Mouse (Mus musculus): Measurements from ENCODE around the gene Axdnd1. TPM values are rescaled to one million over a fixed set of nuclear protein-coding genes. Genes with fewer than 3 reads are reported as not detected.

Gene Axdnd1
- polyA plus RNA-seq, 1 experiment from 2014 or later = 0.84 TPM

DNA sequence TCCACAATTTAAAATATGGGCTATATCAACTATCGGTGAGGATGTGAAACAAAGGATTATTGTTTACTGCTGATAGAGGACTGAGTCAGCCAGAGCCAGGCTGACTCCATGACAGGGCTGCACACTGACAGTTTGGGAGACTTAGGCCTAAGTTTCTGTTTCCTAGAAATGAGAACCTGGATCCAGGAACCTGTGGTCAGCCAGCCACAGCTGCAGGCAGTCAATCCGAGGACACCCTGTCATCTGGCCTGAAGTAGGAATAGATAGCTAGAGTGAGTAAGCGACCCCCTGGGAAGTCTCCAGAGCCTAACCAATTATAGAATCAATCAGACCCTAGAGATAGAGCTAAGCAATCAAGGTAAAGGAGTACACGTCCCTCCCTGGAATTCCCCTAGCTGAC lies 76.5 kb downstream of the Axdnd1 start:
- Histone ChIP-seq H3K4me1 (ENCODE audit: insufficient read depth, low read depth, low read length) (no peaks in the 10 kb centered on the region), H3K27ac (ENCODE audit: low read length) (no peak overlapping the region), H3K27me3 (replicated peaks; ENCODE audit: insufficient read depth, low read length) (no peaks in the 10 kb centered on the region), H3K36me3 (ENCODE audit: insufficient read depth, low read length) (no peaks in the 10 kb centered on the region), H3K9me3 (ENCODE audit: low read length) (no peaks in the 10 kb centered on the region), H3K4me3 (ENCODE audit: low read depth, low read length) (no peak overlapping the region), H3K9ac (replicated peaks; ENCODE audit: low read depth) (no peak overlapping the region), H3K4me2 (replicated peaks; ENCODE audit: low read depth, low read length) (no peak overlapping the region)
- DNase-seq (ENCODE audit: low spot score) (no peak), ATAC-seq (no peak)
- TF ChIP-seq CTCF (IDR thresholded peaks at IDR 0.05) (no peak), EP300 (IDR thresholded peaks at IDR 0.05) (no peak)
- 41% methylated on average over 4 of the region's 4 CpGs for WGBS

DNA sequence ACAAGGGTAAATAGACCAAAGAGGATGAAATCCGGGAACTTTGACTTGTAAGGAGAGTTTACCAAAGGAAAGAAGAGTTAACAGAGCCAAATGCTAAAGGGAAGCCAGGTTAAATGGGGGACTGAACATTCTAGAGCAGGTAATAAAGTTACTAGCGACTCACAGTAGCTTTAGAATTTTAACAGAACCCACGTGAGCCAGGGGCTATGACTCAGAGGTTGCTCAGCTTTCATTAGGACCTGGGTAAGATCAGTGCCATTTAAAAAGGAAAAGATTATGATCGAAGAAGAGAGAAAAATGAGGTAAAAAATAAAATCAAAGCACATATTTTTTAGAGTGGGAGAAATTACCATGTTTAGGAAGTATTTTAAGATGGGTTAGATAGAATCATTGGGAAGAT lies 80.1 kb downstream of the Axdnd1 start:
- Histone ChIP-seq H3K36me3 (ENCODE audit: insufficient read depth, low read length) (no peaks in the 10 kb centered on the region), H3K4me3 (ENCODE audit: low read depth, low read length) (no peak overlapping the region), H3K4me2 (replicated peaks; ENCODE audit: low read depth, low read length) (no peak overlapping the region), H3K9me3 (ENCODE audit: low read length) (no peaks in the 10 kb centered on the region), H3K9ac (replicated peaks; ENCODE audit: low read depth) (no peak overlapping the region), H3K4me1 (ENCODE audit: insufficient read depth, low read depth, low read length) (no peaks in the 10 kb centered on the region), H3K27me3 (replicated peaks; ENCODE audit: insufficient read depth, low read length) (no peaks in the 10 kb centered on the region), H3K27ac (ENCODE audit: low read length) (no peak overlapping the region)
- TF ChIP-seq CTCF (IDR thresholded peaks at IDR 0.05) (no peak), EP300 (IDR thresholded peaks at IDR 0.05) (no peak)
- DNase-seq (ENCODE audit: low spot score) = no peak
- 63% methylated on average over 4 of the region's 4 CpGs for WGBS
- no peak for ATAC-seq

DNA sequence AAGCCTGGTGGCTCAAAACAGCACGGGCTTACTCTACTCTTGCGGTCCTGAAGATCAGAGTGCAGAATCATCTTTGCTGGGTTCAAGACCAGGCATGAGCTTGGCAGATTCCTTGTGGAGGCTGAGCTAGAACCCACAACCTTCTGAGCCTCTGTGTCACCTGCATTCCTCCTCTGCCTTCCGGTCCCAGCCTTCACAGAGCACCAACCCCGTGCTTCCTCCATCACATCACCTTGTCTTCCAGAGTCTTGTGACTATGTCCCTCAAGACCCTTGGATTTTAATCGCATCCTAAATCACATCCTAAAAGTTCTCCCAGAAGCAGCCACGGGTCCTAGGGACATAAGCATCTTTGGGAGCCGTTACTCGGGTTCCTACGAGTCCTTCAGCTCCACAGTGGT lies 97.8 kb downstream of the Axdnd1 start:
- 76% methylated on average over 9 of the region's 9 CpGs for WGBS
- ATAC-seq = no peak
- Histone ChIP-seq H3K4me2 (replicated peaks; ENCODE audit: low read depth, low read length) (no peak overlapping the region), H3K9ac (replicated peaks; ENCODE audit: low read depth) (no peak overlapping the region), H3K9me3 (ENCODE audit: low read length) (no peaks in the 10 kb centered on the region), H3K27me3 (replicated peaks; ENCODE audit: insufficient read depth, low read length) (no peaks in the 10 kb centered on the region), H3K36me3 (ENCODE audit: insufficient read depth, low read length) (no peaks in the 10 kb centered on the region), H3K4me1 (ENCODE audit: insufficient read depth, low read depth, low read length) (no peaks in the 10 kb centered on the region), H3K27ac (ENCODE audit: low read length) (no peak overlapping the region), H3K4me3 (ENCODE audit: low read depth, low read length) (no peak overlapping the region)
- no peak for DNase-seq (ENCODE audit: low spot score)
- TF ChIP-seq EP300 (IDR thresholded peaks at IDR 0.05) = no peak
- TF ChIP-seq CTCF (IDR thresholded peaks at IDR 0.05) = no peak

DNA sequence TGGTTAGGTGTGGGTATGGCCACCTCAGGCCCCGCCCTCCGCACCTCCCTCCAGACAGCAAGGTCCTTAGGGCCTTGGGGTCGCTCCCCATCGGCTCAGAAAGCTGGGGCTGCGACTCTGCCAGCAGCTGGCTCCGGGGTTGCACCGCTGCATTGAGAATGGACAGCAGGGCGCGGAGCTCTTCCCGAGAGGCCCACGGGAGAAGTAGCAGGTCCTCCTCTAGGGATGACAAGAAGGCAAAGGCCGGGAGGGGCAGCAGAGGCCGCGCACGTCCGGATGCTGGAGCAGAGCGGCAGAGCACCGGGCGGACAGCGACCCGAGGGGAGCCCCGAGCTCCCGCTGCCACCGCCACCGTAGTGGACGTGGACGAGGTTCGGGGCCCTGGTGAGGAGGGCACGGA lies 110.3 kb downstream of the Axdnd1 start, which contains the start of gene Nphs2:
Gene Nphs2 (plus strand): TSS at position 98 of the 400 bp plus-strand sequence.
- DNase-seq (ENCODE audit: low spot score) (peak; percentile 12), ATAC-seq (peak; percentile 26)
- no peak for TF ChIP-seq EP300 (IDR thresholded peaks at IDR 0.05)
- TF ChIP-seq CTCF (IDR thresholded peaks at IDR 0.05) = peak; percentile 34
- Histone ChIP-seq H3K27ac (ENCODE audit: low read length) (no peak within 1 kb of the TSS), H3K4me1 (ENCODE audit: insufficient read depth, low read depth, low read length) (no peaks in the 10 kb centered on the region), H3K9ac (replicated peaks; ENCODE audit: low read depth) (no peak within 1 kb of the TSS), H3K4me3 (ENCODE audit: low read depth, low read length) (no peak within 1 kb of the TSS; the same call in 1 of the 2 replicates), H3K27me3 (replicated peaks; ENCODE audit: insufficient read depth, low read length) (no peaks in the 10 kb centered on the region; the same call in 1 of the 2 replicates), H3K36me3 (ENCODE audit: insufficient read depth, low read length) (no peaks in the 10 kb centered on the region), H3K9me3 (ENCODE audit: low read length) (no peaks in the 10 kb centered on the region), H3K4me2 (replicated peaks; ENCODE audit: low read depth, low read length) (peak within 1 kb of the TSS; percentile 40)
- WGBS = 5% methylated on average over 29 of the region's 29 CpGs

DNA sequence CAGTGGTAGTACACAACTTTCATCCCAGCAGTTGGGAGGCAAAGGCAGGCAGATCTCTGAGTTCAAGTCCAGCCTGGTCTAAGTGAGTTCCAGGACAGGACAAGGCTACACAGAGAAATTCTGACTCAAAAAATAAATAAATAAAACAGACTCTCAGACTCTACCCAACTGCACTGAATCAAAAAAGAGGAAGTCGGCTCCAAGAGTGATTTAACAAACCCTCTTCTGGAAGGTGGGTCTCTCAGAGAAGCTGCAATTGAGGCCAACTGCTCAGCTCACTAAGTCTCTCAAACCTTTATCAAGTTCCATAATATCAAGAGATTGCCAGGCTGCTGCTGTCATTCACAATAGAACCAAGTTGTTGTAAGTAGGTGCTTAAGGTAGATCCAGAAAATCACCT lies 112.4 kb downstream of the Axdnd1 start:
- no peak overlapping the region for H3K27ac ChIP-seq (ENCODE audit: low read length)
- 0 out of 2 replicates have a peak, but pooled peaks cover 1% of the 10 kb centered on the region for H3K4me1 ChIP-seq (ENCODE audit: insufficient read depth, low read depth, low read length)
- ATAC-seq = no peak
- no peaks in the 10 kb centered on the region for H3K36me3 ChIP-seq (ENCODE audit: insufficient read depth, low read length)
- peaks cover 5% of the 10 kb centered on the region; the same call in 1 of the 2 replicates for H3K27me3 ChIP-seq (replicated peaks; ENCODE audit: insufficient read depth, low read length)
- no peaks in the 10 kb centered on the region for H3K9me3 ChIP-seq (ENCODE audit: low read length)
- H3K4me3 ChIP-seq (ENCODE audit: low read depth, low read length) = no peak overlapping the region
- no peak for DNase-seq (ENCODE audit: low spot score)
- WGBS = 49% methylated on average over 1 of the region's 1 CpGs
- no peak overlapping the region for H3K4me2 ChIP-seq (replicated peaks; ENCODE audit: low read depth, low read length)
- H3K9ac ChIP-seq (replicated peaks; ENCODE audit: low read depth) = no peak overlapping the region
- TF ChIP-seq EP300 (IDR thresholded peaks at IDR 0.05) (no peak), CTCF (IDR thresholded peaks at IDR 0.05) (no peak)

DNA sequence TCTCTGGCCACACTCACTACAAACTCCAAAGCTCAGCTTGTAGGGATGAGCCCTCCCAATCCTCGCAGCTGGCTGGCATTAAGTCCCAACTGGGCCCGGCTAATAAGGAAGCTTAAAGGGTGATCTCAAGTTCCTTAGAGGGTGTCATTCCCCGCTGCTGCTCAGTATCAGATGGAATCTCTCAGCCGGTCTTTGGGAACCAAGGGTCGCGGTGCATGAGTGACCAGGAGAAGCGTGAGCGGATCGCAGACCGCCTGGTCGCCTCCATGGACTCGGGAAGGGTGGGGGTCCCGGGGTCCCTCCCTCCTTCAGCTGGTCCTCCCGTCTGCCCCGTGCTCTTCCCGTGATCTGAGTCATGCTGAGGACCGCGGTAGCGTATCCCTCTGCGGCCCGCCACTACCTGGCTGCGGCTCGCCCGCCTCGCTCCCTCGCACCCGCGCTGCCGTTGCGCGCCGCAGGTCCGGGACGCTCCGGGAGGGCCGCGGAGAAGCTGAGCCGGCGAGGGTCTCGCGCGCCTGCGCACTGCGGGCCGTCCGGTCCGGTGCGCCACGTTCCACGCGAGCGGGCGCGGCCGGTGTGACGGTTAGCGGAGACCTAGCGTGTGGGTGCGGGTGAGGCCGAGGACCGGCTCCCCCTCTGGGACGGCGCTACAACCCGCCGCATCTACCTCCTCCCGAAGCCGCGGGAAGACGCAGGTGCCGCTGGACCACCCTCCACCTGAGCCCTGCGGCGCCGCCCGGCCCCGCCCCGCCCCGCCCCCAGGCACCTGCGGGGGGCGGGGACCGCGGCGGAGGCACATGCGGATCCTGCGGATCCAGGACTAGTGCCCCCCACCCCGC lies 117.8 kb downstream of the Axdnd1 start, which contains the start of gene Tdrd5:
Gene Tdrd5 (minus strand): TSS at position 754 of the 839 bp plus-strand sequence.
- Histone ChIP-seq H3K4me3 (ENCODE audit: low read depth, low read length) (peak within 1 kb of the TSS; percentile 55), H3K4me1 (ENCODE audit: insufficient read depth, low read depth, low read length) (0 out of 2 replicates have a peak, but pooled peaks cover 3% of the 10 kb centered on the region), H3K27me3 (replicated peaks; ENCODE audit: insufficient read depth, low read length) (peaks cover 22% of the 10 kb centered on the region), H3K9me3 (ENCODE audit: low read length) (no peaks in the 10 kb centered on the region), H3K9ac (replicated peaks; ENCODE audit: low read depth) (no peak within 1 kb of the TSS), H3K27ac (ENCODE audit: low read length) (no peak within 1 kb of the TSS), H3K36me3 (ENCODE audit: insufficient read depth, low read length) (no peaks in the 10 kb centered on the region), H3K4me2 (replicated peaks; ENCODE audit: low read depth, low read length) (peak within 1 kb of the TSS; percentile 98)
- peak; percentile 34 for DNase-seq (ENCODE audit: low spot score)
- TF ChIP-seq CTCF (IDR thresholded peaks at IDR 0.05) (no peak), EP300 (IDR thresholded peaks at IDR 0.05) (no peak)
- peak; percentile 66 for ATAC-seq
- WGBS = 1% methylated on average over 51 of the region's 85 CpGs
